Mouse (Mus musculus): ENCODE measurements around the gene Scgb2b3. TPM values are rescaled to one million over a fixed set of nuclear protein-coding genes. Genes with fewer than 3 reads are reported as not detected.

Gene Scgb2b3
- total RNA-seq (2023), result not detected

GRCm38 (mm10) chr7:31362022-31362560 lies at the start of gene Scgb2b3:
Gene Scgb2b3, minus strand, starts transcription at chr7:31362072.

GRCm38 (mm10) chr7:31375292-31375691 lies 13.4 kb upstream of the Scgb2b3 start, which contains the start of gene Scgb1b3:
Gene Scgb1b3, plus strand, starts transcription at chr7:31375592.

Other genes starting within 250 kb of the Scgb2b3 start
- 1 to 10 TPM; 2.1 to 3.4 TPM for gene Hpn, start 246.8 kb downstream of the Scgb2b3 start, total RNA-seq (2023)
- 1 to 10 TPM; 6.2 to 8.8 TPM for gene Scn1b, start 235.1 kb downstream of the Scgb2b3 start, total RNA-seq (2023)
- 100 to 1,000 TPM; 112 to 127 TPM for gene Gramd1a, start 206.2 kb downstream of the Scgb2b3 start, total RNA-seq (2023)
- not detected for gene Scgb2b2, start 71.6 kb downstream of the Scgb2b3 start, total RNA-seq (2023)
- not detected for gene Scgb1b2, start 70.3 kb downstream of the Scgb2b3 start, total RNA-seq (2023)
- not detected for gene Scgb1b3, start 13.5 kb upstream of the Scgb2b3 start, total RNA-seq (2023)

Data from neutrophil, adult 59 days (primary cell).